Mouse (Mus musculus) bone marrow macrophage, adult 2 months (primary cell): ENCODE measurements around the gene Arfgef2.

Source experiments
- CTCF ChIP-seq: IDR thresholded peaks from 2 replicates; pipeline ENCODE4 v1.5.1; 2012; ENCODE audit warnings: low read depth, mild to moderate bottlenecking, low read length, moderate library complexity
- POLR2A ChIP-seq: IDR thresholded peaks from 2 replicates; pipeline ENCODE4 v1.6.1; 2012; ENCODE audit warnings: mild to moderate bottlenecking, low read depth, low read length, borderline replicate concordance

GRCm38 (mm10) chr2:166870271-166870865 lies 65.0 kb downstream of the Arfgef2 start:
- no peak for TF ChIP-seq POLR2A
- TF ChIP-seq CTCF, result no peak
